Mouse (Mus musculus) liver, adult 2 months (tissue): ENCODE results near the gene Fam78b. TPM values are rescaled to one million over a fixed set of nuclear protein-coding genes. Genes with fewer than 3 reads are reported as not detected.
A peak's percentile ranks its signal among the peaks of the same experiment; 100 is the strongest.

Experiments used
- DNase-seq: peaks from one replicate; pipeline ENCODE4 v3.0.0-alpha.2; 2011; ENCODE audit warnings: low read depth, low spot score; ENCODE audit errors: extremely low read depth
- H3K27ac ChIP-seq: fragments of 200-500 bp; replicated peaks from 2 replicates; pipeline ENCODE4 v1.5.1; 2012; ENCODE audit warnings: low read depth, mild to moderate bottlenecking, control low read depth, inconsistent platforms, low read length; ENCODE audit not compliant: insufficient read depth
- H3K27me3 ChIP-seq: fragments of 200-500 bp; 2 replicates; pipeline ENCODE4 v1.6.1; 2012; ENCODE audit warnings: mild to moderate bottlenecking, moderate library complexity, low read length, inconsistent platforms; ENCODE audit not compliant: control insufficient read depth, insufficient read depth
- H3K36me3 ChIP-seq: fragments of 200-500 bp; 2 replicates; pipeline ENCODE4 v1.6.1; 2012; ENCODE audit warnings: low read length, inconsistent platforms; ENCODE audit not compliant: control insufficient read depth, insufficient read depth
- H3K4me1 ChIP-seq: fragments of 200-500 bp; 2 replicates; pipeline ENCODE4 v1.6.1; 2011; ENCODE audit warnings: low read length; ENCODE audit not compliant: control insufficient read depth, insufficient read depth
- H3K4me3 ChIP-seq: fragments of 200-500 bp; 2 replicates; pipeline ENCODE4 v1.5.1; 2011; ENCODE audit warnings: low read depth, mild to moderate bottlenecking, control low read depth, low read length, moderate library complexity; ENCODE audit not compliant: insufficient read depth
- H3K79me2 ChIP-seq: fragments of 200-500 bp; 2 replicates; pipeline ENCODE4 v1.6.1; 2012; ENCODE audit warnings: inconsistent platforms, mild to moderate bottlenecking, low read length, moderate library complexity; ENCODE audit not compliant: control insufficient read depth, insufficient read depth
- H3K9ac ChIP-seq: fragments of 200-500 bp; 2 replicates; pipeline ENCODE4 v1.6.1; 2012; ENCODE audit warnings: low read depth, mild to moderate bottlenecking, control low read depth, inconsistent platforms, low read length
- CTCF ChIP-seq: fragments of 200-500 bp; IDR thresholded peaks from 2 replicates; pipeline ENCODE4 v1.5.1; 2011; ENCODE audit warnings: low read depth, low read length, control low read depth
- POLR2A ChIP-seq: fragments of 200-500 bp; IDR thresholded peaks from 2 replicates; pipeline ENCODE4 v1.6.1; 2011; ENCODE audit warnings: low read length, control low read depth; ENCODE audit not compliant: insufficient read depth; ENCODE audit errors: extremely low read depth
- WGBS: fragments of 180-500 bp; shearing (Covaris S2); methylation state at CpG from one replicate; pipeline ENCODE4 v1.1.7; 2018; 5-methylcytosine and 5-hydroxymethylcytosine counted together
- polyA plus RNA-seq: library from polyadenylated mRNA; depleted of rRNA; stranded (reverse); fragments of >200 nt; gene quantifications from 2 replicates; pipeline ENCODE4 v1.2.3, GENCODE M21; 2012; rRNA removed
- total RNA-seq: library from RNA; depleted of rRNA; stranded (reverse); fragments of >200 nt; gene quantifications from 2 replicates; pipeline ENCODE4 v1.2.3, GENCODE M21; 2014; rRNA removed

Gene Fam78b
- 0.09 and 0.13 TPM in 2 replicates for total RNA-seq
- polyA plus RNA-seq = 0.16 TPM in 1 of 2 replicates, not detected in the other

GRCm38 (mm10) chr1:167001174-167001843, at the start of gene Fam78b:
Fam78b (plus strand) TSS chr1:167001417.
- H3K79me2 ChIP-seq = no peaks in the 10 kb centered on the region
- H3K27me3 ChIP-seq = peaks cover 11% of the 10 kb centered on the region
- H3K36me3 ChIP-seq = no peaks in the 10 kb centered on the region
- TF ChIP-seq POLR2A = no peak
- TF ChIP-seq CTCF = no peak
- DNase-seq = no peak
- H3K9ac ChIP-seq = peak within 1 kb of the TSS; percentile 71
- H3K4me1 ChIP-seq = no peaks in the 10 kb centered on the region; the same call in 1 of the 2 replicates
- no peak within 1 kb of the TSS for H3K27ac ChIP-seq
- H3K4me3 ChIP-seq = peak within 1 kb of the TSS; percentile 64
- 2% methylated on average over 65 of the region's 85 CpGs for WGBS

- Histone ChIP-seq H3K79me2 (no peaks in the 10 kb centered on the region), H3K27me3 (no peaks in the 10 kb centered on the region), H3K4me1 (no peaks in the 10 kb centered on the region), H3K4me3 (no peak overlapping the region), H3K9ac (no peak overlapping the region), H3K36me3 (no peaks in the 10 kb centered on the region), H3K27ac (no peak overlapping the region)
- 30% methylated on average over 10 of the region's 10 CpGs for WGBS
- no peak for DNase-seq
- no peak for TF ChIP-seq CTCF
- no peak for TF ChIP-seq POLR2A
Observed at GRCm38 (mm10) chr1:166964508-166964907, 36.7 kb upstream of the Fam78b start.

- 65% methylated on average over 5 of the region's 5 CpGs for WGBS
- TF ChIP-seq POLR2A (no peak), CTCF (no peak)
- H3K27me3 ChIP-seq = no peaks in the 10 kb centered on the region
Observed at GRCm38 (mm10) chr1:166968271-166968670, 32.9 kb upstream of the Fam78b start.

GRCm38 (mm10) chr1:166973731-166974130, 27.5 kb upstream of the Fam78b start:
- Histone ChIP-seq H3K79me2 (no peaks in the 10 kb centered on the region), H3K27ac (no peak overlapping the region), H3K27me3 (no peaks in the 10 kb centered on the region), H3K9ac (no peak overlapping the region), H3K4me1 (no peaks in the 10 kb centered on the region), H3K36me3 (no peaks in the 10 kb centered on the region), H3K4me3 (no peak overlapping the region)
- DNase-seq = no peak
- WGBS = 80% methylated on average over 3 of the region's 3 CpGs
- TF ChIP-seq CTCF (no peak), POLR2A (no peak)

More at GRCm38 (mm10) chr1:166968271-166968670, 32.9 kb upstream of the Fam78b start:
- no peak for DNase-seq
- no peak overlapping the region for H3K27ac ChIP-seq
- no peaks in the 10 kb centered on the region for H3K4me1 ChIP-seq
- no peak overlapping the region for H3K4me3 ChIP-seq
- no peak overlapping the region for H3K9ac ChIP-seq
- H3K79me2 ChIP-seq = no peaks in the 10 kb centered on the region
- no peaks in the 10 kb centered on the region for H3K36me3 ChIP-seq

GRCm38 (mm10) chr1:166978611-166979010, 22.6 kb upstream of the Fam78b start:
- no peaks in the 10 kb centered on the region for H3K36me3 ChIP-seq
- WGBS = 79% methylated on average over 5 of the region's 5 CpGs
- no peaks in the 10 kb centered on the region for H3K27me3 ChIP-seq
- H3K27ac ChIP-seq = no peak overlapping the region
- TF ChIP-seq POLR2A = no peak
- TF ChIP-seq CTCF = no peak
- H3K9ac ChIP-seq = no peak overlapping the region
- H3K4me1 ChIP-seq = no peaks in the 10 kb centered on the region
- no peak for DNase-seq
- no peaks in the 10 kb centered on the region for H3K79me2 ChIP-seq
- H3K4me3 ChIP-seq = no peak overlapping the region

- WGBS = 81% methylated on average over 5 of the region's 5 CpGs
- H3K9ac ChIP-seq = no peak overlapping the region
- no peak for DNase-seq
- no peaks in the 10 kb centered on the region for H3K36me3 ChIP-seq
- H3K27me3 ChIP-seq = no peaks in the 10 kb centered on the region
- no peaks in the 10 kb centered on the region for H3K79me2 ChIP-seq
- TF ChIP-seq CTCF (no peak), POLR2A (no peak)
- H3K27ac ChIP-seq = no peak overlapping the region
- no peaks in the 10 kb centered on the region; the same call in 1 of the 2 replicates for H3K4me1 ChIP-seq
- H3K4me3 ChIP-seq = no peak overlapping the region
Observed at GRCm38 (mm10) chr1:166994266-166994665, 7.0 kb upstream of the Fam78b start.
